Mouse (Mus musculus) hindbrain, embryonic 10.5 days (tissue): ENCODE measurements around the gene Ttll13. TPM values are rescaled to one million over a fixed set of nuclear protein-coding genes. Genes with fewer than 3 reads are reported as not detected.

Source experiments
- DNase-seq: peaks from one replicate; pipeline ENCODE4 v3.0.0-alpha.2; 2017; ENCODE audit warnings: low spot score
- H3K27ac ChIP-seq: fragments of 300-500 bp; sonication (generic); 2 replicates; pipeline ENCODE4 v1.5.1; 2016; ENCODE audit warnings: mild to moderate bottlenecking, moderate library complexity
- H3K27me3 ChIP-seq: fragments of 300-500 bp; sonication (generic); 2 replicates; pipeline ENCODE4 v1.6.1; 2016; ENCODE audit warnings: mild to moderate bottlenecking; ENCODE audit not compliant: poor library complexity, insufficient read depth, severe bottlenecking
- H3K36me3 ChIP-seq: fragments of 300-500 bp; sonication (generic); 2 replicates; pipeline ENCODE4 v1.6.1; 2016; ENCODE audit warnings: mild to moderate bottlenecking, moderate library complexity
- H3K4me1 ChIP-seq: fragments of 300-500 bp; sonication (generic); replicated peaks from 2 replicates; pipeline ENCODE4 v1.6.1; 2016; ENCODE audit warnings: mild to moderate bottlenecking
- H3K4me3 ChIP-seq: fragments of 300-500 bp; sonication (generic); 2 replicates; pipeline ENCODE4 v1.5.1; 2016; ENCODE audit warnings: mild to moderate bottlenecking, moderate library complexity
- H3K9me3 ChIP-seq: fragments of 300-500 bp; sonication (generic); 2 replicates; pipeline ENCODE4 v1.6.1; 2016; ENCODE audit warnings: mild to moderate bottlenecking, moderate library complexity
- WGBS: fragments of 180-500 bp; shearing (Covaris S2); methylation state at CpG from one replicate; pipeline ENCODE4 v1.1.7; 2016; 5-methylcytosine and 5-hydroxymethylcytosine counted together
- polyA plus RNA-seq: library from polyadenylated mRNA; unstranded; fragments of >200 nt; fragmentation: Nextera tagmentation; extraction: Ambion mirVana; gene quantifications from 2 replicates; pipeline ENCODE4 v1.2.1, GENCODE M21; 2016

The Ttll13 gene
- polyA plus RNA-seq, 1 experiment from 2014 or later: 0.98 TPM

GRCm38 (mm10) chr7:80255981-80256380 is 9.8 kb downstream of the Ttll13 start:
- no peaks in the 10 kb centered on the region for H3K36me3 ChIP-seq
- no peak overlapping the region for H3K27ac ChIP-seq
- H3K4me1 ChIP-seq: peaks cover 7% of the 10 kb centered on the region
- H3K27me3 ChIP-seq: peaks cover 42% of the 10 kb centered on the region
- no peaks in the 10 kb centered on the region for H3K9me3 ChIP-seq
- no peak for DNase-seq
- 68% methylated on average over 2 of the region's 2 CpGs for WGBS
- no peak overlapping the region for H3K4me3 ChIP-seq

DNA sequence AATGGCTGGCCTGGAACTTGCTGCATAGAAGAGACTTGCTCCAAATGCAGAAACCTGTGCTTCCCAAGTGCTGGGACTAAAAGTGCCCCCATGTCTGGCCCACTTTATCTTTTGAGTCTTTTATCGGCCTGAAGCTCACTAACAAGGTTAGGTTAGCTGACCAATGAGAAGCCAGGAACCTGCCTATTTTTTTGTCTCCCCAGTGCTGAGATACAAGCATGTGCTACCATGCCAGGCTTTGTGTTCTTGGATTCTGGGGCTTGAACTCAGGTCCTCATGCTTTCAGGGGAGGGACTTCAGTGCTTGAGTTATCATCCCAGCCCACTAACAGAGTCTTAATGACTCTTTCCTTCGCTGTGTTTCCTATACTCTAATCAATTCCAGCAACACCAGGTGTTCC is 11.5 kb downstream of the Ttll13 start:
- peaks cover 42% of the 10 kb centered on the region for H3K27me3 ChIP-seq
- H3K4me1 ChIP-seq: peaks cover 17% of the 10 kb centered on the region
- no peak for DNase-seq
- no peaks in the 10 kb centered on the region for H3K36me3 ChIP-seq
- no peaks in the 10 kb centered on the region for H3K9me3 ChIP-seq
- no peak overlapping the region for H3K4me3 ChIP-seq
- 64% methylated on average over 2 of the region's 2 CpGs for WGBS
- H3K27ac ChIP-seq: no peak overlapping the region

GRCm38 (mm10) chr7:80260625-80261371 is 14.6 kb downstream of the Ttll13 start, which contains the start of gene Ngrn:
Gene Ngrn (plus strand): TSS chr7:80261215.
- DNase-seq: peak; percentile 89

DNA sequence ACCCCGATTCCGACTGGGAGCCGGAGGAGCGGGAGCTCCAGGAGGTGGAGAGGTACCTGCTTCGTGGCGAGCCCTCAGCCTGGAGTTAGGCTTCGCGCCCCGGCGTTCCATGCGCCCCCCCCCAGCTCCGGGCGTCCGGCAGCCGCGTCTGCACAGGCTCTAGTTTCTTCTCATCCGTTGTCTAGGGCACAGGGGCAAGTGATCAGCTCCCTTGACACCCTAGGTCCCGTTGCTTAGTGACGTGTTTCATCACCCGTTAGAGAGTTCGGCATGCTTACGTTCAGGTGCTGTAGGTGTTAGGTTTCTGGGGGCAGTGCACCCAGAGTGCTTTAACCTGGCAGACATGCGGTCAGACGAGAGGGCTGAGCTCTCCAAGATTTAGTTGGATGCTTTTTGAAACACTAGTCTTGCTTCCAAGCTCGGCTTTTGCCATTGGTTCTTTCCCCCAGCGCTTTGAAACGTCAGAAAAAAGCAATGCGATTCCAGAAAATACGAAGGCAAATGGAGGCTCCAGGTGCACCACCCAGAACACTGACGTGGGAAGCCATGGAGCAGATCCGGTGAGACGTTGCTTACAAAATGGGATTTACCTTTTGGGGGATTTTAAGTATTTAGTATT is 15.3 kb downstream of the Ttll13 start:
- whole genome bisulfite sequencing: under 1% methylated on average over 32 of the region's 32 CpGs
- peak overlapping the region; percentile 90 for H3K27ac ChIP-seq
- peak overlapping the region; percentile 80 for H3K4me3 ChIP-seq
- DNase-seq: no peak
- peaks cover 17% of the 10 kb centered on the region for H3K4me1 ChIP-seq
- peaks cover 35% of the 10 kb centered on the region for H3K36me3 ChIP-seq
- H3K9me3 ChIP-seq: no peaks in the 10 kb centered on the region
- peaks cover 33% of the 10 kb centered on the region for H3K27me3 ChIP-seq

More at GRCm38 (mm10) chr7:80260625-80261371, 14.6 kb downstream of the Ttll13 start, which contains the start of gene Ngrn:
- WGBS: 25% methylated on average over 40 of the region's 40 CpGs
- peak within 1 kb of the TSS; percentile 90 for H3K27ac ChIP-seq
- peaks cover 33% of the 10 kb centered on the region for H3K27me3 ChIP-seq
- peaks cover 17% of the 10 kb centered on the region for H3K4me1 ChIP-seq
- peak within 1 kb of the TSS; percentile 80 for H3K4me3 ChIP-seq
- no peaks in the 10 kb centered on the region for H3K9me3 ChIP-seq
- peaks cover 29% of the 10 kb centered on the region for H3K36me3 ChIP-seq

- H3K9me3 ChIP-seq: no peaks in the 10 kb centered on the region
- H3K36me3 ChIP-seq: peaks cover 42% of the 10 kb centered on the region
- H3K4me3 ChIP-seq: no peak overlapping the region
- H3K27ac ChIP-seq: no peak overlapping the region
- WGBS: 96% methylated on average over 12 of the region's 12 CpGs
- peaks cover 5% of the 10 kb centered on the region for H3K27me3 ChIP-seq
- peaks cover 27% of the 10 kb centered on the region for H3K4me1 ChIP-seq
- DNase-seq: no peak
Measured at GRCm38 (mm10) chr7:80264606-80265005, 18.4 kb downstream of the Ttll13 start.

- no peak for DNase-seq
- Histone ChIP-seq H3K27ac (no peak overlapping the region), H3K9me3 (no peaks in the 10 kb centered on the region), H3K4me1 (peaks cover 21% of the 10 kb centered on the region), H3K4me3 (no peak overlapping the region), H3K27me3 (no peaks in the 10 kb centered on the region), H3K36me3 (peaks cover 53% of the 10 kb centered on the region)
- WGBS: 76% methylated on average over 1 of the region's 1 CpGs
Measured at GRCm38 (mm10) chr7:80267764-80268163, 21.6 kb downstream of the Ttll13 start.

GRCm38 (mm10) chr7:80268897-80269750 is 22.9 kb downstream of the Ttll13 start, which contains the start of gene Vps33b:
Gene Vps33b (plus strand): TSS chr7:80269649.
- WGBS: 4% methylated on average over 21 of the region's 21 CpGs
- peaks cover 21% of the 10 kb centered on the region for H3K4me1 ChIP-seq
- peak; percentile 92 for DNase-seq
- H3K27ac ChIP-seq: peak within 1 kb of the TSS; percentile 86
- peaks cover 55% of the 10 kb centered on the region for H3K36me3 ChIP-seq
- no peaks in the 10 kb centered on the region for H3K27me3 ChIP-seq
- H3K9me3 ChIP-seq: peaks cover 8% of the 10 kb centered on the region; the same call in 1 of the 2 replicates
- peak within 1 kb of the TSS; percentile 87 for H3K4me3 ChIP-seq

DNA sequence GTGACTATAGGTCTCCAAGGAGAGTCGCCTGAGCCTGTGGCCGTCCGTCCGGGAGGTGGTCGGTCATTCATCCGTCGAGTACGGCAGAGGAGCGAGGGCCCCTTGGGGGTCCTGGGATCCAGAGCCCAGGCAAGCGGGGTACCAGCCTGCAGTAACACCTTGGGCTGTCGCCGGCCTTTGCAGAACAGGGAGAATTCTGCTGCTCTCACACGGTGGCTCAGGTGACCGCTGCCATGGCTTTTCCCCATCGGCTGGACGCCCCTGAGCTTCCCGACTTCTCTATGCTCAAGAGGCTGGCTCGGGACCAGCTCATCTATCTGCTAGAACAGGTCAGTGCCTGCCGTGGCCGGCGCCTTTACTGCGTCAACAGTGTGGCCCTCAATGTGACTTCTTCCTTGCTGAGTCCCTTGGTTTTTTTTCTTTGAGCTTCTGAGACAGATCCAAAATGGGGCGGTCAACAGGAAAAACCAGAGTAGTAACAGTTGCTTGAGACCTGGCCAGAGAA is 23.6 kb downstream of the Ttll13 start:
- peaks cover 21% of the 10 kb centered on the region for H3K4me1 ChIP-seq
- peaks cover 55% of the 10 kb centered on the region for H3K36me3 ChIP-seq
- H3K27ac ChIP-seq: peak overlapping the region; percentile 86
- peaks cover 15% of the 10 kb centered on the region for H3K9me3 ChIP-seq
- DNase-seq: no peak
- no peaks in the 10 kb centered on the region for H3K27me3 ChIP-seq
- WGBS: 1% methylated on average over 23 of the region's 23 CpGs
- H3K4me3 ChIP-seq: peak overlapping the region; percentile 87

GRCm38 (mm10) chr7:80273456-80273855 is 27.3 kb downstream of the Ttll13 start:
- peaks cover 19% of the 10 kb centered on the region for H3K4me1 ChIP-seq
- DNase-seq: no peak
- H3K27ac ChIP-seq: no peak overlapping the region
- H3K36me3 ChIP-seq: peaks cover 66% of the 10 kb centered on the region
- WGBS: 88% methylated on average over 2 of the region's 2 CpGs
- no peak overlapping the region for H3K4me3 ChIP-seq
- H3K9me3 ChIP-seq: peaks cover 21% of the 10 kb centered on the region
- no peaks in the 10 kb centered on the region for H3K27me3 ChIP-seq

DNA sequence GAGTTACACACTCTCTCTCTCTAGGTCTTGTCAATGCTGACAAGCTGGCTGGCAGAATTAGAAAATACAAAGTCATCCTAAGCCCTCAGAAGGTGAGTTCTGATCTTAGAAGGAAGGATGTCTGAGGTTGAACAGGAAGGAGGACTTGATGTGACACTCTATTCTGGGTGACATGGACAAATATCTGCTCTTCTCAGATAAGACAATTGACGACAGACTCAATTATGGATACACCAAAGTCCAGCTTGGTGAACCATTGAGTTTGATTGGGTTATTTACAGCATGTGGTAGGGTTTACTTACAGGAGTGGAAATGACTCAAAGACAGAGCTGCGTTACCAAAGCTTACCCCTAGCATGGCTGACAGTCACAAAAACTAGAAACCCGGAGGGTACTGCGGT is 30.2 kb downstream of the Ttll13 start:
- Histone ChIP-seq H3K4me1 (no peaks in the 10 kb centered on the region), H3K27ac (no peak overlapping the region), H3K36me3 (peaks cover 89% of the 10 kb centered on the region), H3K4me3 (no peak overlapping the region), H3K27me3 (no peaks in the 10 kb centered on the region), H3K9me3 (peaks cover 21% of the 10 kb centered on the region)
- DNase-seq: no peak
- WGBS: 94% methylated on average over 4 of the region's 4 CpGs

DNA sequence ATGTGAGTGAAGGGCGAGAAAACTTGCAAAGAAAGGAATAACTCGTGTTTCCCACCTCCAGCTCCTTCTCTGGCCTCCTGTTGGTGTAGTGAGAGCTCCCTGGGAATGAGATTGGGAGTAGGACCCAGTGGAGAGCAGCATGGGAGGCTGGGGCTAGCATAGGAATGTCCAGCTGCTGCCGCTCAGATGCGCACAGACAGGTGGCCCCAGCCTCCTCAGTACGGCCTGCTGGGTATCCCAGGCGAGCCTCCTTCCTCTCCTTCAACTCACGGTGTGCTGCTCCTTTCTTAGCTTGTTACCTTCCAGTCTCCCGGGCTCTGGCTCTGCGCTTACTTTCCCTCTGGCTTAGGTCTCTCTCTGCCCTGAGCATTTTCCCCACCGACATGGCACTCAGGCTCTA is 33.9 kb downstream of the Ttll13 start:
- H3K27me3 ChIP-seq: no peaks in the 10 kb centered on the region
- peaks cover 89% of the 10 kb centered on the region for H3K36me3 ChIP-seq
- no peak overlapping the region for H3K4me3 ChIP-seq
- WGBS: 85% methylated on average over 10 of the region's 10 CpGs
- H3K9me3 ChIP-seq: peaks cover 3% of the 10 kb centered on the region
- H3K27ac ChIP-seq: no peak overlapping the region
- DNase-seq: no peak
- H3K4me1 ChIP-seq: no peaks in the 10 kb centered on the region

- Histone ChIP-seq H3K36me3 (peaks cover 90% of the 10 kb centered on the region), H3K27me3 (no peaks in the 10 kb centered on the region), H3K4me1 (no peaks in the 10 kb centered on the region), H3K9me3 (no peaks in the 10 kb centered on the region), H3K27ac (no peak overlapping the region), H3K4me3 (no peak overlapping the region)
- 87% methylated on average over 2 of the region's 2 CpGs for whole genome bisulfite sequencing
- DNase-seq: no peak
Measured at GRCm38 (mm10) chr7:80280998-80281397, 34.8 kb downstream of the Ttll13 start.
